Mouse (Mus musculus): ENCODE measurements around the gene Gprin1. TPM values are rescaled to one million over a fixed set of nuclear protein-coding genes. Genes with fewer than 3 reads are reported as not detected.

Gprin1 gene
- total and polyA plus RNA-seq, 3 experiments = 0.05 TPM; not detected in 2

DNA sequence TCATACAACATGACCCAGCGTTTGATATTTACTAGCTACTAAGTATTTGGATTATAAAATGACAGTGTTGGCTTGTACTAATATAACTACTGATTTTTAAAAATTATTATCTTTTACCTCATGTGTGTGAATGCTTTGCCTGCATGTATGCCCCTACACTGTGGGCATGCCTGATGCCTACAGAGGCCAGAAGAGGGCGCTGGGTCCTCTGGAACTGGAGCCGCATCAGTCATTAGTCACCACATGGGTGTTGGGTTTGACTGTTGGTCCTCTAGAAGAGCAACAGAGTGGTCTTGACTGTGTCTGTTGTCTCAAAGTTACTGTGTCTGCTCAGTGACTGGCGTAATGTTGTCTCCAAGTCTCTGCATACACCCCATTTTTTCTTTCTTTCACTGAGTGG lies 35.3 kb downstream of the Gprin1 start:
- H3K9me3 ChIP-seq (replicated peaks) = peaks cover 6% of the 10 kb centered on the region; the same call in 1 of the 2 replicates
- TF ChIP-seq GATA2 (IDR thresholded peaks at IDR 0.05; ENCODE audit: borderline replicate concordance, low read depth, low read length) (no peak), TAL1 (conservative IDR thresholded peaks at IDR 0.05; ENCODE audit: low read depth, low read length) (no peak), CTCF (IDR thresholded peaks at IDR 0.05; ENCODE audit: low read depth, low read length) (no peak), GATA1 (IDR thresholded peaks at IDR 0.05; ENCODE audit: borderline replicate concordance, low read length) (no peak), POLR2AphosphoS5 (IDR thresholded peaks at IDR 0.05; ENCODE audit: insufficient replicate concordance, low read depth, low read length) (no peak)
- H3K27me3 ChIP-seq (ENCODE audit: insufficient read depth, low read length) = peaks cover 5% of the 10 kb centered on the region; the same call in 1 of the 2 replicates
- no peak for DNase-seq (ENCODE audit: low spot score)
- H3K4me1 ChIP-seq (ENCODE audit: insufficient read depth, low read depth, low read length) = no peaks in the 10 kb centered on the region
- ATAC-seq (ENCODE audit: extremely low read depth, insufficient number of reproducible peaks, low FRiP score, poor library complexity, severe bottlenecking) = no peak
- no peaks in the 10 kb centered on the region for H3K36me3 ChIP-seq (replicated peaks)
- H3K4me3 ChIP-seq (ENCODE audit: low read depth, low read length) = no peak overlapping the region

DNA sequence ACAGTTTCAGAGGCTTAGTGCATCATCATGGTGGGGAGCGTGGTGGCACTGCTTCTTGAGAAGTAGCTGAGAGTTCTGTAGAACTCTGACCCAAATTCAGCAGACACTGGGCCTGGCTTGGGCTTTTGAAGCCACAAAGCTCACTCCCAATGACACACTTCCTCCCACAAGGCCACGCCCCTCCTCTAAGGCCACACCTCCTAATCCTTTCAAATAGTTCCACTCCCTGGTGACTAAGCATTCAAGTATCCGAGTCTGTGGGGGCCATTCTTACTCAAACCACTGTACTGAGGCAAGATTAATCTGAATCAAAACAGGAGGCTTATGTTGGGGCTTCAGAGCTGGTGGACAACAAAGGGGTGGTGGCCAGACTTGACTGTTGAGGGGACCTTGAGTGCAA lies 38.8 kb downstream of the Gprin1 start:
- no peaks in the 10 kb centered on the region for H3K36me3 ChIP-seq (replicated peaks)
- DNase-seq (ENCODE audit: low spot score) (no peak), ATAC-seq (ENCODE audit: extremely low read depth, insufficient number of reproducible peaks, low FRiP score, poor library complexity, severe bottlenecking) (no peak)
- H3K4me1 ChIP-seq (ENCODE audit: insufficient read depth, low read depth, low read length) = no peaks in the 10 kb centered on the region
- peaks cover 6% of the 10 kb centered on the region; the same call in 1 of the 2 replicates for H3K9me3 ChIP-seq (replicated peaks)
- TF ChIP-seq TAL1 (conservative IDR thresholded peaks at IDR 0.05; ENCODE audit: low read depth, low read length) (no peak), CTCF (IDR thresholded peaks at IDR 0.05; ENCODE audit: low read depth, low read length) (no peak), GATA1 (IDR thresholded peaks at IDR 0.05; ENCODE audit: borderline replicate concordance, low read length) (no peak), GATA2 (IDR thresholded peaks at IDR 0.05; ENCODE audit: borderline replicate concordance, low read depth, low read length) (no peak), POLR2AphosphoS5 (IDR thresholded peaks at IDR 0.05; ENCODE audit: insufficient replicate concordance, low read depth, low read length) (no peak)
- peaks cover 8% of the 10 kb centered on the region; the same call in 1 of the 2 replicates for H3K27me3 ChIP-seq (ENCODE audit: insufficient read depth, low read length)
- H3K4me3 ChIP-seq (ENCODE audit: low read depth, low read length) = no peak overlapping the region

DNA sequence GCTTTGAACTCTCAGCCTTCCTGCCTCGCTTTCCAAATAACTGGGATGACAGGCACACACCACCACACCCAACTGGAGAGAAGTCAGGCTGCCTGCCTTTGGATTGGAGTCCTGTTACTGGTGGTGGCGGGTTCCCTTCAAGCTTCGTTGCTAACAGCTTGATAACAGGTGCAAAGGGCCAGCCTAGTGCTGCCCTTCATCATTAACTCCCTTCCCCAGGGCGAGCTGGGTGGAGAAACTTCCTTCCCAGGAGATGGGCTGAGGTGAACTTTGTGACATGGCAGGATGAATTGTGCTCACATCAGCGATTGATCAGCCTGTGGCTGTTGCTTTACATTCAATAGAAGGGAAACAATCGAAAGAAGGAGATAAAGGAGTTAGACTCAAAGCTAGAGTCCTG lies 44.8 kb downstream of the Gprin1 start:
- Histone ChIP-seq H3K4me1 (ENCODE audit: insufficient read depth, low read depth, low read length) (no peaks in the 10 kb centered on the region), H3K4me3 (ENCODE audit: low read depth, low read length) (no peak overlapping the region), H3K36me3 (replicated peaks) (no peaks in the 10 kb centered on the region), H3K27me3 (ENCODE audit: insufficient read depth, low read length) (peaks cover 38% of the 10 kb centered on the region), H3K9me3 (replicated peaks) (no peaks in the 10 kb centered on the region)
- no peak for ATAC-seq (ENCODE audit: extremely low read depth, insufficient number of reproducible peaks, low FRiP score, poor library complexity, severe bottlenecking)
- TF ChIP-seq GATA1 (IDR thresholded peaks at IDR 0.05; ENCODE audit: borderline replicate concordance, low read length) = no peak
- no peak for TF ChIP-seq TAL1 (conservative IDR thresholded peaks at IDR 0.05; ENCODE audit: low read depth, low read length)
- no peak for TF ChIP-seq POLR2AphosphoS5 (IDR thresholded peaks at IDR 0.05; ENCODE audit: insufficient replicate concordance, low read depth, low read length)
- TF ChIP-seq GATA2 (IDR thresholded peaks at IDR 0.05; ENCODE audit: borderline replicate concordance, low read depth, low read length) = no peak
- TF ChIP-seq CTCF (IDR thresholded peaks at IDR 0.05; ENCODE audit: low read depth, low read length) = no peak
- DNase-seq (ENCODE audit: low spot score) = no peak

DNA sequence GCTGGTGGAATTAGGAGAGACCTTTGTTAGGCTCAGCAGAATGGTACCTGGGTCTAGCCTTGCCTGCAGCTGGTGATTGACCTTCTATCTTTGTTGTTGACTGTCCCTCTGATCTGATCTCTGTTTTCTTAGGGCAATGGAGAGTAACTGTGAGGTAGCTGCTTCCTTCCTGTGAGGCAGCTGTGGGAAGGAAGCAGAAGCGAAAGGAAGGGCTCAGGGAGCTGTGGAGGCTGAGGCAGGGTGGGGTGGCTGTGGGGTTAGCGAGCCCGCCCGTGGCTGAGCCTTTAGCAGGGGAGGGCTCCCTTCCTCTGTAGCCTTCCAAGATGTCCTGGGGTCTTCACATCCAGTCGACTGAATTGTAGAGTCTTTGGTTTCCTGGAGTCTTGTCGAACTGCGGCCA lies 47.2 kb downstream of the Gprin1 start:
- H3K27me3 ChIP-seq (ENCODE audit: insufficient read depth, low read length) = peaks cover 54% of the 10 kb centered on the region
- TF ChIP-seq TAL1 (conservative IDR thresholded peaks at IDR 0.05; ENCODE audit: low read depth, low read length) = no peak
- TF ChIP-seq GATA2 (IDR thresholded peaks at IDR 0.05; ENCODE audit: borderline replicate concordance, low read depth, low read length) = no peak
- TF ChIP-seq GATA1 (IDR thresholded peaks at IDR 0.05; ENCODE audit: borderline replicate concordance, low read length) = no peak
- TF ChIP-seq CTCF (IDR thresholded peaks at IDR 0.05; ENCODE audit: low read depth, low read length) = no peak
- TF ChIP-seq POLR2AphosphoS5 (IDR thresholded peaks at IDR 0.05; ENCODE audit: insufficient replicate concordance, low read depth, low read length) = no peak
- no peak for ATAC-seq (ENCODE audit: extremely low read depth, insufficient number of reproducible peaks, low FRiP score, poor library complexity, severe bottlenecking)

DNA sequence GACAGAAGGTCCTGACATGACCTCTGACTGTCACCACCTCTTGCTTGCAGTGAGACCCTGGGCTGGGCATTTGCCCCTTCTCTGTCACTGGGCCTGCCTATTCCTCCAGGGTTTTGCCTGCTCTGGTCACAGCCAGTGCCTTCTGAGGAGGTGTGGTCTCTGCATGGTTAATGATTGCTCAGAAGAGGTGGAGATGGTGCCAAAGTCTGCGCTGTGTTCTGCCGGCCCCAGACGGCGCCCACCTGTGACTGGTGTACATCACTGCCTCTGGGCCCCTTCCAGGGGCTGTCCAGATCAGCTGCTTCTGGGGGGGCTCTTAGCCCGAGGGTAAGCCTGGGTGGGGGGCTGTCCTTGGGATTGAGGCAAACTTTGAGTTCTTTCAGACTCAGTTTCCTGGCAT lies 48.4 kb downstream of the Gprin1 start, which contains the start of gene Cdhr2:
Gene Cdhr2, plus strand, starts transcription at position 219 of the 400 bp plus-strand sequence.
- Histone ChIP-seq H3K36me3 (replicated peaks) (no peaks in the 10 kb centered on the region), H3K4me3 (ENCODE audit: low read depth, low read length) (no peak within 1 kb of the TSS), H3K27me3 (ENCODE audit: insufficient read depth, low read length) (peaks cover 51% of the 10 kb centered on the region), H3K4me1 (ENCODE audit: insufficient read depth, low read depth, low read length) (no peaks in the 10 kb centered on the region), H3K9me3 (replicated peaks) (no peaks in the 10 kb centered on the region)
- no peak for TF ChIP-seq POLR2AphosphoS5 (IDR thresholded peaks at IDR 0.05; ENCODE audit: insufficient replicate concordance, low read depth, low read length)
- no peak for TF ChIP-seq TAL1 (conservative IDR thresholded peaks at IDR 0.05; ENCODE audit: low read depth, low read length)
- TF ChIP-seq GATA1 (IDR thresholded peaks at IDR 0.05; ENCODE audit: borderline replicate concordance, low read length) = no peak
- no peak for TF ChIP-seq GATA2 (IDR thresholded peaks at IDR 0.05; ENCODE audit: borderline replicate concordance, low read depth, low read length)
- no peak for TF ChIP-seq CTCF (IDR thresholded peaks at IDR 0.05; ENCODE audit: low read depth, low read length)
- ATAC-seq (ENCODE audit: extremely low read depth, insufficient number of reproducible peaks, low FRiP score, poor library complexity, severe bottlenecking) = no peak
- DNase-seq (ENCODE audit: low spot score) = no peak

More for the DNA sequence above, 47.2 kb downstream of the Gprin1 start:
- no peak overlapping the region for H3K4me3 ChIP-seq (ENCODE audit: low read depth, low read length)
- no peaks in the 10 kb centered on the region for H3K36me3 ChIP-seq (replicated peaks)
- H3K9me3 ChIP-seq (replicated peaks) = no peaks in the 10 kb centered on the region
- no peaks in the 10 kb centered on the region for H3K4me1 ChIP-seq (ENCODE audit: insufficient read depth, low read depth, low read length)
- no peak for DNase-seq (ENCODE audit: low spot score)

DNA sequence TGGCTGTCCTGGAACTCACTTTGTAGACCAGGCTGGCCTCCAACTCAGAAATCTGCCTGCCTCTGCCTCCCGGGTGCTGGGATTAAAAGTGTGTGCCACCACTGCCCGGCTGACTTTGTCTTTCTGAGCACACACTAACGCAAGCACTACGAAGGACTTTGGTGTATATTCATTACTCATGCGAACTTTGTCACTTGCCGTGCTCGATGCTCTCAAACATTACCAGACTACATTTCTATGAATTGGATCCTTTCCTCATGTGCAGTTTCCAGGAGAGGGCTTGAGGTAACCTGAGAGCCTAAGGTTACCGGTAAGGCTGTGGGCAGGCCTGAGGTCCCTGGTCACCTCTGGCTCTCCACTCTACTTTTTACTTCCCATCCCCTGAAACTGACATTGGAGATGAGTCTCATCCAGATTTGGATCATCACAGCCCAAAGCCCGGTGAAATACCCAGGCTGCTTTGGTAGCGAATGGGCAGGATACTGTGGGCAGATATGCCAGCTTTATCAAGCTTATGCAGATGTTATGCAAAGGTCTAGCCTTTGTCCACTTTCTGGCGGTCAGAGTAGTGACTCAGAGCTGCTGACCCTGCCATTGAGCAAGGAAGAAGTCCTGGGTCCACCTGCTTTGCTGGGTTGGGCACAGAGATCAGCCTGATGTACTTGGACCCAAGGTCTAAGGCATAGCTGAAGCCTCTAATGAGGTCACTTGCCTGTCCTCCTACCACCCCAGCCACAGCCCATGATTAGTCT lies 54.0 kb downstream of the Gprin1 start:
- Histone ChIP-seq H3K9me3 (replicated peaks) (no peaks in the 10 kb centered on the region), H3K4me1 (ENCODE audit: insufficient read depth, low read depth, low read length) (peaks cover 30% of the 10 kb centered on the region), H3K27me3 (ENCODE audit: insufficient read depth, low read length) (peaks cover 22% of the 10 kb centered on the region), H3K36me3 (replicated peaks) (peaks cover 15% of the 10 kb centered on the region), H3K4me3 (ENCODE audit: low read depth, low read length) (no peak overlapping the region)
- DNase-seq (ENCODE audit: low spot score) (no peak), ATAC-seq (ENCODE audit: extremely low read depth, insufficient number of reproducible peaks, low FRiP score, poor library complexity, severe bottlenecking) (no peak)
- no peak for TF ChIP-seq CTCF (IDR thresholded peaks at IDR 0.05; ENCODE audit: low read depth, low read length)
- TF ChIP-seq GATA1 (IDR thresholded peaks at IDR 0.05; ENCODE audit: borderline replicate concordance, low read length) = no peak
- TF ChIP-seq TAL1 (conservative IDR thresholded peaks at IDR 0.05; ENCODE audit: low read depth, low read length) = no peak
- TF ChIP-seq POLR2AphosphoS5 (IDR thresholded peaks at IDR 0.05; ENCODE audit: insufficient replicate concordance, low read depth, low read length) = no peak
- TF ChIP-seq GATA2 (IDR thresholded peaks at IDR 0.05; ENCODE audit: borderline replicate concordance, low read depth, low read length) = no peak
